Mouse (Mus musculus): ENCODE results near the gene Ddah1. TPM values are rescaled to one million over a fixed set of nuclear protein-coding genes. Genes with fewer than 3 reads are reported as not detected.

Gene Ddah1
- not detected in 3 replicates for total RNA-seq (2017)

- no peak for ATAC-seq (replicated peaks; ENCODE audit: insufficient number of reproducible peaks, low FRiP score, low TSS enrichment, poor library complexity, severe bottlenecking)
These were observed at the start of gene Ddah1 for GRCm38 (mm10) chr3:145758561-145759378. TSS of gene Ddah1 (plus strand) at chr3:145758675.

GRCm38 (mm10) chr3:145715923-145716322, 42.6 kb upstream of the Ddah1 start:
- no peak for ATAC-seq (replicated peaks; ENCODE audit: insufficient number of reproducible peaks, low FRiP score, low TSS enrichment, poor library complexity, severe bottlenecking)

- ATAC-seq (replicated peaks; ENCODE audit: insufficient number of reproducible peaks, low FRiP score, low TSS enrichment, poor library complexity, severe bottlenecking) = no peak
These were observed 38.8 kb upstream of the Ddah1 start for GRCm38 (mm10) chr3:145719660-145720059.

GRCm38 (mm10) chr3:145725078-145725477, 33.4 kb upstream of the Ddah1 start:
- ATAC-seq (replicated peaks; ENCODE audit: insufficient number of reproducible peaks, low FRiP score, low TSS enrichment, poor library complexity, severe bottlenecking) = no peak

- no peak for ATAC-seq (replicated peaks; ENCODE audit: insufficient number of reproducible peaks, low FRiP score, low TSS enrichment, poor library complexity, severe bottlenecking)
These were observed 30.1 kb upstream of the Ddah1 start for GRCm38 (mm10) chr3:145728336-145728735.

- ATAC-seq (replicated peaks; ENCODE audit: insufficient number of reproducible peaks, low FRiP score, low TSS enrichment, poor library complexity, severe bottlenecking) = no peak
These were observed 28.9 kb upstream of the Ddah1 start for GRCm38 (mm10) chr3:145729531-145729930.

- ATAC-seq (replicated peaks; ENCODE audit: insufficient number of reproducible peaks, low FRiP score, low TSS enrichment, poor library complexity, severe bottlenecking) = no peak
These were observed 28.4 kb upstream of the Ddah1 start for GRCm38 (mm10) chr3:145730092-145730491.

- ATAC-seq (replicated peaks; ENCODE audit: insufficient number of reproducible peaks, low FRiP score, low TSS enrichment, poor library complexity, severe bottlenecking) = no peak
These were observed 23.6 kb upstream of the Ddah1 start for GRCm38 (mm10) chr3:145734857-145735256.

GRCm38 (mm10) chr3:145736562-145736961, 21.9 kb upstream of the Ddah1 start:
- ATAC-seq (replicated peaks; ENCODE audit: insufficient number of reproducible peaks, low FRiP score, low TSS enrichment, poor library complexity, severe bottlenecking) = no peak

GRCm38 (mm10) chr3:145738662-145739061, 19.8 kb upstream of the Ddah1 start:
- ATAC-seq (replicated peaks; ENCODE audit: insufficient number of reproducible peaks, low FRiP score, low TSS enrichment, poor library complexity, severe bottlenecking) = no peak

- no peak for ATAC-seq (replicated peaks; ENCODE audit: insufficient number of reproducible peaks, low FRiP score, low TSS enrichment, poor library complexity, severe bottlenecking)
These were observed 18.6 kb upstream of the Ddah1 start for GRCm38 (mm10) chr3:145739904-145740303.

- no peak for ATAC-seq (replicated peaks; ENCODE audit: insufficient number of reproducible peaks, low FRiP score, low TSS enrichment, poor library complexity, severe bottlenecking)
These were observed 15.4 kb upstream of the Ddah1 start for GRCm38 (mm10) chr3:145743050-145743449.

GRCm38 (mm10) chr3:145743476-145744027, 14.9 kb upstream of the Ddah1 start:
- no peak for ATAC-seq (replicated peaks; ENCODE audit: insufficient number of reproducible peaks, low FRiP score, low TSS enrichment, poor library complexity, severe bottlenecking)

- ATAC-seq (replicated peaks; ENCODE audit: insufficient number of reproducible peaks, low FRiP score, low TSS enrichment, poor library complexity, severe bottlenecking) = no peak
These were observed 9.8 kb upstream of the Ddah1 start for GRCm38 (mm10) chr3:145748626-145749025.

GRCm38 (mm10) chr3:145756457-145756856, 2.0 kb upstream of the Ddah1 start:
- no peak for ATAC-seq (replicated peaks; ENCODE audit: insufficient number of reproducible peaks, low FRiP score, low TSS enrichment, poor library complexity, severe bottlenecking)

- no peak for ATAC-seq (replicated peaks; ENCODE audit: insufficient number of reproducible peaks, low FRiP score, low TSS enrichment, poor library complexity, severe bottlenecking)
These were observed 1.3 kb upstream of the Ddah1 start for GRCm38 (mm10) chr3:145757177-145757576.

- ATAC-seq (replicated peaks; ENCODE audit: insufficient number of reproducible peaks, low FRiP score, low TSS enrichment, poor library complexity, severe bottlenecking) = no peak
These were observed 631 bp upstream of the Ddah1 start for GRCm38 (mm10) chr3:145757844-145758243.

GRCm38 (mm10) chr3:145759379-145760209, 1.1 kb downstream of the Ddah1 start:
- no peak for ATAC-seq (replicated peaks; ENCODE audit: insufficient number of reproducible peaks, low FRiP score, low TSS enrichment, poor library complexity, severe bottlenecking)

- no peak for ATAC-seq (replicated peaks; ENCODE audit: insufficient number of reproducible peaks, low FRiP score, low TSS enrichment, poor library complexity, severe bottlenecking)
These were observed 2.1 kb downstream of the Ddah1 start for GRCm38 (mm10) chr3:145760547-145760946.
